Mouse (Mus musculus): Measurements from ENCODE around the gene Hoxa10. TPM values are rescaled to one million over a fixed set of nuclear protein-coding genes. Genes with fewer than 3 reads are reported as not detected.
A peak's percentile ranks its signal among the peaks of the same experiment; 100 is the strongest.

The Hoxa10 gene
- total RNA-seq (2014; rRNA removed) (not detected in 2 replicates), polyA plus RNA-seq (2012; rRNA removed) (not detected in 2 replicates)

DNA sequence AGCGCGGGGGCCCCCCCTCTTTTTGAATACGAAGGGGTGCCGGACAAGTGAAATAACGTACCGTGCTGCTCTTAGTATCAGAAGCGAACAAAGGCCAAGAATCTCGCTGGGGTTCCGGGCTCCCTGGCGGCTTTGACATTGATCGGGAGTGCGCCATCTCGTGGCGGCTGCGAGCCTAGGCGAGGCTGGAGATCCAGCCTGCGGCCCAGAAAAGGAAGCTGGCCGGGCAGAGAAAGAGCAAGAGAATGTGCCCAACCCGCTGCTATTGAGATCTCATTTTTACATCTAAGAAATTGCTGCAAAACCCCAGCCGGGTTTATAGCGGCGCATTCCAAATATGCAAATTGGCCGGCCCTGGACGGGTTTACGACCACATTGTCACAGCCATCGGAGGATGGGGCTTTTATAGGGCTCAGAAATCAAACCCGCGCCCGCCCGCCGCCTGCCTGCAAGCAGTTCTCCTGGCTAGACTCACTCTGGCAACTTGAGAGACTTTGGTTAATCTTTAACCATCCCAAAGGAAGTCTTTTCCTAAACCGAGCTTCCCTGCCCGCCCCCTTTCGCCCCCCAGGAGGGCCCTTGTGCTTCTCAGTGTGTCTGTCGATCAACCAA is at the start of gene Hoxa10:
TSS of gene Hoxa10 (minus strand) at position 466 of the 612 bp plus-strand sequence.
- 4% methylated on average over 35 of the region's 35 CpGs for WGBS
- no peak within 1 kb of the TSS for H3K4me3 ChIP-seq (ENCODE audit: insufficient read depth, low read depth, low read length)
- no peak within 1 kb of the TSS for H3K9ac ChIP-seq (ENCODE audit: low read depth, low read length)
- H3K36me3 ChIP-seq (ENCODE audit: control insufficient read depth, insufficient read depth, low read length): no peaks in the 10 kb centered on the region
- H3K79me2 ChIP-seq (ENCODE audit: control insufficient read depth, insufficient read depth, low read length): no peaks in the 10 kb centered on the region
- peak; percentile 22 for DNase-seq (ENCODE audit: extremely low read depth, low read depth, low spot score)
- H3K27ac ChIP-seq (replicated peaks; ENCODE audit: insufficient read depth, low read depth, low read length): no peak within 1 kb of the TSS
- H3K4me1 ChIP-seq (ENCODE audit: control insufficient read depth, insufficient read depth, low read length): no peaks in the 10 kb centered on the region
- peaks cover 64% of the 10 kb centered on the region for H3K27me3 ChIP-seq (ENCODE audit: control insufficient read depth, insufficient read depth, low read length)
- peak; percentile 81 for TF ChIP-seq CTCF (IDR thresholded peaks at IDR 0.05; ENCODE audit: low read depth, low read length)
- TF ChIP-seq POLR2A (IDR thresholded peaks at IDR 0.05; ENCODE audit: extremely low read depth, insufficient read depth, low read length): no peak

DNA sequence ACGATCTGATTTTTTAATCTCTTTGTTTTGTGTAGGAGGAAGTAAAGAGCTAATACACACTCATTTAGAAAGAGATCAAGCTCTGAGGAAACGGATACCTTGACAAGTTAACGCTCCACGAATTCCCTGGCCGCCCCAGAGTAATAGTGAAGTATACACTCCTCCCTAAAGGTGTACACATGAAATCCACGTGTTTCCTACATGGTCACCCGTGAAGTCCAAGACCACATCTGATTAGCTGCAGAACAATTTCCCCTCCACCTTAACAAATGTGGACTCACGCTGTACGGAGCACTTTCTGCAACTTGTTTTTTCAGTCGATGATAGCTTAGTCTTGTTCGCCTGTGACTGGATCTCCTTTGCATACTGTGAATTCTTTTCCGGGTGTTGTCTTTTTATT is 49.5 kb upstream of the Hoxa10 start:
- H3K36me3 ChIP-seq (ENCODE audit: control insufficient read depth, insufficient read depth, low read length): no peaks in the 10 kb centered on the region
- H3K9ac ChIP-seq (ENCODE audit: low read depth, low read length): no peak overlapping the region
- no peaks in the 10 kb centered on the region for H3K79me2 ChIP-seq (ENCODE audit: control insufficient read depth, insufficient read depth, low read length)
- 21% methylated on average over 12 of the region's 12 CpGs for WGBS
- no peak overlapping the region for H3K27ac ChIP-seq (replicated peaks; ENCODE audit: insufficient read depth, low read depth, low read length)
- no peaks in the 10 kb centered on the region for H3K4me1 ChIP-seq (ENCODE audit: control insufficient read depth, insufficient read depth, low read length)
- no peak for TF ChIP-seq CTCF (IDR thresholded peaks at IDR 0.05; ENCODE audit: low read depth, low read length)
- TF ChIP-seq POLR2A (IDR thresholded peaks at IDR 0.05; ENCODE audit: extremely low read depth, insufficient read depth, low read length): no peak
- no peak for DNase-seq (ENCODE audit: extremely low read depth, low read depth, low spot score)
- H3K27me3 ChIP-seq (ENCODE audit: control insufficient read depth, insufficient read depth, low read length): peaks cover 14% of the 10 kb centered on the region
- no peak overlapping the region for H3K4me3 ChIP-seq (ENCODE audit: insufficient read depth, low read depth, low read length)

DNA sequence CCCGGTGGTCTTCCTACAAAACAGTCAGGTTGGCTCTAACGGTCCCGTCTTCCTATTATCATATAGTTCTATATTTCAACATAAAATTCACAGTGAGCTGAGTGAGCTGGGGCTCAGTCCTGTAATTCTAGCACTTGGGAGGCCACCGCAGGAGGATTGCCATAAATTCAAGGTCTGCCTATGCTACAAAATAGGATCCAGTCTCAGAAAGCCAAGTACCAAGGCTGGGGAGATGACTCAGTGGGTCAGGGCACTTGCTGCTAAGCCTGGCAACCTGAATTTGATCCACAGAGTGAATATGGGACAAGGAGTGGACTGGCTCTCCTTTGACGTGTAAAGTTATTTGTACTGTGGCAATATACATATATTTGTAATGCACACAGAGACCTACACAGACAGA is 43.2 kb upstream of the Hoxa10 start:
- DNase-seq (ENCODE audit: extremely low read depth, low read depth, low spot score): no peak
- H3K4me1 ChIP-seq (ENCODE audit: control insufficient read depth, insufficient read depth, low read length): no peaks in the 10 kb centered on the region
- WGBS: 90% methylated on average over 5 of the region's 5 CpGs

DNA sequence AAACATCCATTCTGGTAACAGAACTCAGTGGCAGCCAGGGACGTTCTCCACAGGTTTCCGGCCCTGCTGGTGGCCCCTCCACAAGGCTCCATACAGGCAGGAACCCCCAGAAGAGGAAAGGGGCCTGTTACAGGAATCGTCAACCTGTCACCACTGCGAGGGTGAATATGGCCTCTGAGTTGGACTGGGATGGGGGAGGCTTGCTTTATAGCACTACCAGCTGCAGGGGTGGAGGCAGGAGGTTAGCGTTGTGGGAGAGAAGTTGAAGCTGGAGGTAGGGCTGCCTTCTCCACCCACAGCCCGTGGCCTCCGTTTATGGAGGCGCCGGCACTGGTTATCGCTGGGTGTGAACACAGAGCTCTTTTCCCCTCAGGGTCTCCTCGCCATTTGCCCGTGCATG is 40.4 kb upstream of the Hoxa10 start:
- Histone ChIP-seq H3K4me1 (ENCODE audit: control insufficient read depth, insufficient read depth, low read length) (no peaks in the 10 kb centered on the region), H3K27ac (replicated peaks; ENCODE audit: insufficient read depth, low read depth, low read length) (no peak overlapping the region), H3K27me3 (ENCODE audit: control insufficient read depth, insufficient read depth, low read length) (peaks cover 3% of the 10 kb centered on the region; the same call in 1 of the 2 replicates), H3K79me2 (ENCODE audit: control insufficient read depth, insufficient read depth, low read length) (no peaks in the 10 kb centered on the region), H3K4me3 (ENCODE audit: insufficient read depth, low read depth, low read length) (no peak overlapping the region), H3K36me3 (ENCODE audit: control insufficient read depth, insufficient read depth, low read length) (no peaks in the 10 kb centered on the region), H3K9ac (ENCODE audit: low read depth, low read length) (no peak overlapping the region)
- 65% methylated on average over 12 of the region's 12 CpGs for WGBS
- TF ChIP-seq POLR2A (IDR thresholded peaks at IDR 0.05; ENCODE audit: extremely low read depth, insufficient read depth, low read length) (no peak), CTCF (IDR thresholded peaks at IDR 0.05; ENCODE audit: low read depth, low read length) (no peak)
- DNase-seq (ENCODE audit: extremely low read depth, low read depth, low spot score): no peak

More for the DNA sequence above, 43.2 kb upstream of the Hoxa10 start:
- no peak overlapping the region for H3K9ac ChIP-seq (ENCODE audit: low read depth, low read length)
- no peaks in the 10 kb centered on the region for H3K79me2 ChIP-seq (ENCODE audit: control insufficient read depth, insufficient read depth, low read length)
- H3K36me3 ChIP-seq (ENCODE audit: control insufficient read depth, insufficient read depth, low read length): no peaks in the 10 kb centered on the region
- no peak overlapping the region for H3K27ac ChIP-seq (replicated peaks; ENCODE audit: insufficient read depth, low read depth, low read length)
- TF ChIP-seq CTCF (IDR thresholded peaks at IDR 0.05; ENCODE audit: low read depth, low read length): no peak
- no peak for TF ChIP-seq POLR2A (IDR thresholded peaks at IDR 0.05; ENCODE audit: extremely low read depth, insufficient read depth, low read length)
- no peak overlapping the region for H3K4me3 ChIP-seq (ENCODE audit: insufficient read depth, low read depth, low read length)
- H3K27me3 ChIP-seq (ENCODE audit: control insufficient read depth, insufficient read depth, low read length): no peaks in the 10 kb centered on the region; the same call in 1 of the 2 replicates

DNA sequence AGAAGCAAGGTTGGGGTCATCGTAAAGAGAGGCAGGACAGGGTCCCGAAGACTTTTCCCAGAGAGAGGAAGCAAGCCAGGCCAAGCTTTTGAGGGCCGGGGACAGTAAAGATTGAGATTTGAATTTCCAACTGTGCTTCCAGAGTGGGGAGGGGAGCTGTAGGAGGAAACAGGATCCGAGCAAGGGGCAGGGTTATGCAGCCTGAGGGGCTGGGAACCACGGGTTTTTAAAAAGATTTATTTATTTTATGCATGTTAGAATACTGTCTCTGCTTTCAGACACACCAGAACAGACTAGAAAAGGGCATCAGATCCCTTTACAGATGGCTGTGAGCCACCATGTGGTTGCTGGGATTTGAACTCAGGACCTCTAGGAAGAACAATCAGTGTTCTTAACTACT is 36.3 kb upstream of the Hoxa10 start:
- DNase-seq (ENCODE audit: extremely low read depth, low read depth, low spot score): no peak
- H3K27me3 ChIP-seq (ENCODE audit: control insufficient read depth, insufficient read depth, low read length): peaks cover 17% of the 10 kb centered on the region; the same call in 1 of the 2 replicates
- no peak for TF ChIP-seq POLR2A (IDR thresholded peaks at IDR 0.05; ENCODE audit: extremely low read depth, insufficient read depth, low read length)
- TF ChIP-seq CTCF (IDR thresholded peaks at IDR 0.05; ENCODE audit: low read depth, low read length): no peak
- no peaks in the 10 kb centered on the region for H3K79me2 ChIP-seq (ENCODE audit: control insufficient read depth, insufficient read depth, low read length)
- no peaks in the 10 kb centered on the region for H3K36me3 ChIP-seq (ENCODE audit: control insufficient read depth, insufficient read depth, low read length)
- 23% methylated on average over 5 of the region's 5 CpGs for WGBS
- H3K4me3 ChIP-seq (ENCODE audit: insufficient read depth, low read depth, low read length): no peak overlapping the region
- H3K9ac ChIP-seq (ENCODE audit: low read depth, low read length): no peak overlapping the region
- no peaks in the 10 kb centered on the region for H3K4me1 ChIP-seq (ENCODE audit: control insufficient read depth, insufficient read depth, low read length)
- no peak overlapping the region for H3K27ac ChIP-seq (replicated peaks; ENCODE audit: insufficient read depth, low read depth, low read length)

DNA sequence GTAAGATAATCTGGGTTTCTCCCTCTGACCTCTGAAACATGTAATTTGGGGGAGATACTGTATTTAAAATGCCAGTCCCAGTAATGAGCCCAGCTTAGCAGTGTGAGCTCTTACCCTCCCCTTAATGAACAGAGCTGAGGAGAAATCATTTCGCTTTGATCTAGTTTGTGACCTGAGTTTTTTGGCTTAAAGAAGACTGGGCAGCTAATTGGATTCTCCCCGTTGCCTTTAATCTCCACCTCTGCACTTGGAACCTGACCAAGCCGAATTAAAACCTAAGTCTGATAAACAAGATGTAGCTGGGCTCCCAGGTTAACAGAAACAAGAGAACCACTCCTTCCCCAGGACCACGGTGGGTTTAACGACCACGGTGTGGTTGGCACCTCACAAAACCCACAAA is 35.7 kb upstream of the Hoxa10 start:
- peaks cover 17% of the 10 kb centered on the region; the same call in 1 of the 2 replicates for H3K27me3 ChIP-seq (ENCODE audit: control insufficient read depth, insufficient read depth, low read length)
- no peak overlapping the region for H3K27ac ChIP-seq (replicated peaks; ENCODE audit: insufficient read depth, low read depth, low read length)
- no peak overlapping the region for H3K4me3 ChIP-seq (ENCODE audit: insufficient read depth, low read depth, low read length)
- no peak for TF ChIP-seq CTCF (IDR thresholded peaks at IDR 0.05; ENCODE audit: low read depth, low read length)
- TF ChIP-seq POLR2A (IDR thresholded peaks at IDR 0.05; ENCODE audit: extremely low read depth, insufficient read depth, low read length): no peak
- H3K9ac ChIP-seq (ENCODE audit: low read depth, low read length): no peak overlapping the region
- no peaks in the 10 kb centered on the region for H3K36me3 ChIP-seq (ENCODE audit: control insufficient read depth, insufficient read depth, low read length)
- no peak for DNase-seq (ENCODE audit: extremely low read depth, low read depth, low spot score)
- no peaks in the 10 kb centered on the region for H3K4me1 ChIP-seq (ENCODE audit: control insufficient read depth, insufficient read depth, low read length)
- 8% methylated on average over 6 of the region's 6 CpGs for WGBS
- no peaks in the 10 kb centered on the region for H3K79me2 ChIP-seq (ENCODE audit: control insufficient read depth, insufficient read depth, low read length)
